Mouse (Mus musculus): ENCODE measurements around the gene Alk.

Alk gene

DNA sequence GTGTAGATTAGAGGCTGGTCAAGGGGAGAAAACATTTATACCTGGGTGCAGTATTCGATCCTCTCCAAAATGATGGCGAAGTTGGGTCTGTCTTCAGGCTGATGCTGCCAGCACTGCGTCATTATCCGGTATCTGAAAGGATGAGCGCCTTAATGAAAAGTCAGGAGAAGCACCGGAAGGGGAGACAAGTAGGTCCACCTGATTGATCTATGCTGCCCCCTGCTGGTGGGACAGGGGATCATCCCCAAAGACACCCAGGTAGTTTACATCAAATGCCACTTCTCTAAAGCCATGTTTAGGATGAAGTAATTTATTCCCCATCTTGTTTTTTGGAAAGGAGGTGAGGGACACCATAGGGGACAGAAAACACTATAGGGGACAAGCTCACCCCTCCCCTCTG is 730.4 kb downstream of the Alk start:
- DNase-seq (ENCODE audit: low spot score) = peak; percentile 70

DNA sequence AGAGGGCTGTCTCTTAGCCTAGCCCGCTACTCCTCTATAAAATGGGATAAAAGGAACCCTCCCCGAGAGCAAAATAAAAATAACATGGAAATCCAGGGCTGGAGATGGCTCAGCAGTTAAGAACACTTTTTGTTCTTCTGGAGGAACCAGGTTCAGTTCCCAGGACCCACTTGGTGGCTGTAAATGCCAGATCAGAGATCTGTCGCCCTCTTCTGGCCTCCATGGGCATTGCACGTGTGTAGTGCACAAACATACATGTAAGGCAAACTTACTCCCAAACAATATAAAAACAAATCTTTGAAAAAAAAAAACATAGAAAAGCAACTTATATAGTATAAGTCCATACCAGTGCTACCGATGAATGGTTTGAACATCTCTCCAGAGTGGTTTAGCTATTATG is 731.5 kb downstream of the Alk start:
- DNase-seq (ENCODE audit: low spot score) = peak; percentile 36

DNA sequence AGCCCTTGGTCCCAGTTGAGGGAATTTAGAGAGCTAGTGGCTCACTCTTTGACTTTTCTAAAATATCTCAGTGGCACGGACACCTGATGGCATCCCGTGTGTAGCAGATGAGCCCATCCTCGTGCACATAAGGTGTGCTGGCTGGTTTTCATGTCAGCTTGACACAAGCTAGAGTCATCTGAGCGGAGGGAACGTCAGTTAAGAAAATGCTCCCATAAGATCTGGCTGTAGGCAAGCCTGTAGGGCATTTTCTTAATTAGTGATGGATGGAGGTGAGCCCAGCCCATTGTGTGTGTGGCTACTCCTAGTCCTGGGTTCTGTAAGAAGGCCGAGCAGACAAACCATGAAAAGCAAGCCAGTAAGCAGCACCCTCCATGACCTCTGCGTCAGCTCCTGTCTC is 732.4 kb downstream of the Alk start:
- DNase-seq (ENCODE audit: low spot score) = no peak

DNA sequence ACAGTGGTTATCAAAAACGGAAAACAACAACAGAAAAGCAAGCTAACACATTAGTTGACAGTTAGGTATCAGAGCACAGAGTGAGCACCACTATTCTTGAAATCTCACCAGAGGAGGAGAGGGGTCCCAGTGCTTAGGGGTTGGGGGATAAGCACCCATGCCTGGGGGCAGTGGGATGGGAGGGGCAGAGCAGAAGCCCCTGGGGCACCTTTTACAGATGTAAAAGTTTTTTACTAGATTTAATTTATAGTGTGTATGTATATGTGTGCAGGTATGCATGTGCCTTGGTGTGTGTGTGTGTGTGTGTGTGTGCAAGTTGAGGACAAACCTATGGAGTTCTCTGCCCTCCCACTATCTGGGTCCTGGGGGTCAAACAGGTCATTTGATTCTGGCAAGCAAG is 733.8 kb downstream of the Alk start:
- DNase-seq (ENCODE audit: low spot score) = no peak

DNA sequence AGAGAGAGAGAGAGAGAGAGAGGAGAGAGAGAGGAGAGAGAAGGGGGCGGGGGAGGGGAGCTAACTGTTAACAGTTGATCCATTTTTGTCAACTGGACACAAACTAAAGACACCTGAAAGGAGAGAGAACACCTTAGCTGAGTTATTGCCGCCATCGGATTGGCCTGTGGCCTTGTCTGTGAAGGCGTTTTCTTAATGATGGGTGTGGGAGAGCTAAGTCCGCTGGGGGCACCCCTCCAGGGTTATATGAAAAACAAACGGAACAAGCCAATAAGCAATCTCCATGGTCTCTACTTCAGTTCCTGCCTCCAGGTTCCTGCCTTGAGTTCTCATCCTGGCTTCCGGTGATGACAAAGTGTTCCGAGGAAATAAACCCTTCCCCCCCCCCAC is 734.2 kb downstream of the Alk start:
- DNase-seq (ENCODE audit: low spot score) = no peak

DNA sequence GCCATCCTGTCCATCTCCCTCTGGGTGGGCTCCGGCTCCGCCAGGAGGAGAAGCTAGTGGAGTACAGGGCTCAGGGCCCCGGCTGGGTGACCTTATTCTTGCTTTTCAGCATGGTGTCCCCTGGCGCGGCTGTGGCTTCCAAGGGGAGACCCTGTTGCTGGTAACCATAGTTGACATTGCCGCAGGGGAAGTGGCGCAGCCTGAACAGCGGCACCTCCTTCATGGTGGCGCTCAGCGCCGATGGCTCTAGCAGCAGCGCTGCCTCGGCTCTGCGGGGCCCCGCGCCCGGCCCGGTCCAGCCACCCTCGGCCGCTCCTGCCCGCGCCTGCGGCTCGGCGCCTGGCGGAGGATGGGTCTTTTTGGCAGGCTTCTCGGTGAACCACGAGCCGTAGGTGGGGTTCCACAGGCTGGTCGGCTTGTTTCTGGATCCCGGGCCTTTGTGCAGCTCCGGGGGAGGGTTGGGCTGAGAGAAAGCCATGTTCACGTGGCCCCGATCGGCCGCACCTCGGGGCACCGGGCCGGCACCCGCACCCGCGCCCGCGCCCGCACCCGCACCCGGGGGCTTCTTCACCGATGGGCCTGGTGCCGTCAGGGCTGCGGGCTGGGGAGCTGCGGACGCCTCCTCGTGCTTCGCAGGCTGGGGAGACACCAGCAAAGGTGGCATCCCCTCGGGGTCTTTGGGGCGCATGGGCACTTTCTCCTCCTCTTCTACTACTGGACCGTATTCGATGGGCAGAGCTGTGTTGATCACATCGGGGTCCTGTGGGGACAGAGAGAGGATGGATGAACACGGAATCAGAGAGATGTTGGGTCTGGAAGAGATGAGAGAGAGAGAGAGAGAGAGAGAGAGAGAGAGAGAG is 734.8 kb downstream of the Alk start:
- DNase-seq (ENCODE audit: low spot score) = peak; percentile 9

DNA sequence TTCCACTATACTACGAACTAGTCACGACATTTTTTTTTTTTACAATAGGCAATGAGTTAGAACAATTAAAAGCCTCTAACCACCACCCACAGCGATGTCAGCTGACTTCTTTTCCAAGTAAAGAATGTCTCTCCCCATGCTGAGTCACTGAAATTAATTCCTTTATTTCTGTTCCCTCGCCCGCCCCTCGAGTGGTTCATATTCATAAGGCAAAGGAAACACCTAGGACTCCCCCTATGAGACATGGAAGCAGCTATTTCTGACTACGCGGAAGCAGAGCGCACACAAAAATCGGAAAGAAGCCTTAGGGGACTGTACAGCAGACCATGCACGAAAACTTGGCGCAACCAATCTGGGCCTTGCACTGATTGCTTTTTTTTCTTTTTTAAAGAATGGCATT is 735.6 kb downstream of the Alk start:
- no peak for DNase-seq (ENCODE audit: low spot score)

DNA sequence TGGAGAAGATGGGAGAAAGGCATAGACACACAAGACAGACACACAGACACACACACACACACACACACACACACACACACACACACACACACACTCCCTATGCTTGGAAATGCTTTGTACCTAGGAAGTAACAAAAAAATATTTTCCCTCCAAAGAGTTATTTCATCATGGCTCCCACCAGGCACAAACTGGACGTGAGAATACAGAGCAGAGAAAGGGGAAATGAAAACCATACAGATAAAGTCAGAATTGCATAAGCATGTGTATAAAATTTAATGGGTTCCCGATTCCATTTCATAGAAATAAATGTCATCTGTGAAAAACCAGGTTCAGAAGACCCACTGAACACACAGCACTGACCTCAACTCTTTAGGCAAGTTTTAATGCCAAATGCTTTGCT is 736.5 kb downstream of the Alk start:
- no peak for DNase-seq (ENCODE audit: low spot score)

DNA sequence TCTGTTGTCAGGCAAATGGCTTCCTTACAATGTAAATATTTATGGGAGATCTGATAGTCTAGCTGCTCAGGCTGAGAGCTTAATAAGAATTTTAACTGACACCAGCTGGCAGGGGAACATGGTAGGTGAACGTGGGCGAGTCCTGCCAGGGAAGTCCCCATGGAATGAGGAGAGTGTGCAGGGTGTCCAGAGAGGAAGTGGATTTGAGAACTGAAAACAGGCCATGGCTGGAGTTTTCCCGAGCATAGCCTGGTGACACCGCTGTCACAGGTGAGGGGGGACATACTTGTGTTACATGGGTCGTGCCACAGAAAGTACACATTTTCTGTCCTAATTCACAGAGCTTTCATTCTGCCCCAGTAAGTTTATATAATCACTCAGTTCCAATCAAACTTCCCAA is 739.0 kb downstream of the Alk start:
- DNase-seq (ENCODE audit: low spot score) = no peak

DNA sequence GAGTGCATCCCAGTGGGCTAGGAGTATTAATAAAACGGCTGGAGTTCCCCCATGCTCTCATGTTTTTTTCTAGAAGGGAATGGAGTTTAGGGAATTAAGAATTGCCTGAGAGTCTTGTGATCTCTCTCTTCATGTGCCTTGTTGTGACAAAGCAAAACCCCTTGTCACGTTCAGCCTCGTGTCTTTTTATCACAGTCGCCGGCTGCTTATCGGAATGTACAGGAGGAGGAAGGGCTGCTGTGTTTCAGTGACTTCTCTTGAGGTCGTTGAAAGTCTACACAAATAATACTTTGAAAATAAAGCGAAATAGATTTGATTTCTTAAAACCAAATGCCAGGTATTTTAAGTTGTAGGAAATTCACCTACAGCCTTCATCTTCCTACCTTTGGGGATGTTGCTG is 740.4 kb downstream of the Alk start:
- DNase-seq (ENCODE audit: low spot score) = no peak

DNA sequence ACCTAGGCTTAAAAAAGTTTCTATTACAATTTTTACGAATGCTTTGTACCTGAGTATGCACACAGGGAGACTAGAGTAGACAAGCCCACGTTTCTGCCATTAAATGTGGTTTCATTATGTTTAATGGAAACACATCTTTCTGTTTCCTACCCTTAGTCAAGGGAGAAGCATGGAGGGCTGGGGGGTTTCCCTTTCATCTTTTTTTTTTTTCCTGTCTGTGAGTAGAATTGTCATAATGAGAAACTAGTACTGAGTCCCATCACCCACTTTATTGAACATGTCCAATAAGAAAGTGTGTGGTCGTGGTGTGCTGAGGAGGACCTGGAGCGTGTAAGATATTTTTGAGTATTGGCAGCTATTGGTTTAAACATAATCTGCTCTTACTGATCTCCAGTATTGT is 741.5 kb downstream of the Alk start:
- no peak for DNase-seq (ENCODE audit: low spot score)

DNA sequence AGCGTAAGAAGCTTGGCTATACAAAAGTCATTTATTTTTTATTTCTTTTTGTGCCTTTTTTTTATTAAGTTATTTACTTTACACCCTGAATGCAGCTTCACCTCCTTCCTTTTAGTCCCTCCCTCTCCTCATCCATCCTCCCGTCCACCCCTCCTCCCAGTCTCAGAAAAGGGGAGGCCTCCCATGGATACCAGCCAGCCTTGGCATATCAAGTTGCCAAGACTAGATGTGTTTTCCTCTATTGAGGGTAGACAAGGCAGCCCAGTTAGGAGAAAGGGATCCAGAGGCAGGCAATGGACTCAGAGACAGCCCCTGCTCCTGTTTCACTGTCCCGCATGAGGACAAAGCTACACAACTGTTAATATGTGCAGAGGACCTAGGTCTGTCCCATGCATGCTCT is 742.2 kb downstream of the Alk start:
- no peak for DNase-seq (ENCODE audit: low spot score)

DNA sequence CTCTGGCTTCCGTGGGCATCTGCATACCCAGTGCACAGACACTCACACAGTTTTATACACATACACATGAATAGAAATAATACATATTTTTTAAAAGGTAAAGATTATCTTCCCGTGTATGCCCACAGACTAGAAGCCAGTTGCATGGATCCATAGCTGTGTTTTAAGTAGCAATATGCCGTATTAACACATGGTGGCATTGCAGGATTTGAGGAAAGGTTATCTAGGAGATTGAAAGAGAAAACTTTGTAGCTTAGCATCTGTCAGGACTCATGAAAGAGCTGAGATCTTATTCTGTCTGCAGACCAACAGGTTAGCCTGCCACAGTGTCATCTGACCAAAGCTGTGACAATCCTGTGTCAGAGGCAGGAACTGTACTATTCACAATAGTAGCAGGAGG is 772.5 kb downstream of the Alk start:
- no peak for DNase-seq (ENCODE audit: low spot score)

DNA sequence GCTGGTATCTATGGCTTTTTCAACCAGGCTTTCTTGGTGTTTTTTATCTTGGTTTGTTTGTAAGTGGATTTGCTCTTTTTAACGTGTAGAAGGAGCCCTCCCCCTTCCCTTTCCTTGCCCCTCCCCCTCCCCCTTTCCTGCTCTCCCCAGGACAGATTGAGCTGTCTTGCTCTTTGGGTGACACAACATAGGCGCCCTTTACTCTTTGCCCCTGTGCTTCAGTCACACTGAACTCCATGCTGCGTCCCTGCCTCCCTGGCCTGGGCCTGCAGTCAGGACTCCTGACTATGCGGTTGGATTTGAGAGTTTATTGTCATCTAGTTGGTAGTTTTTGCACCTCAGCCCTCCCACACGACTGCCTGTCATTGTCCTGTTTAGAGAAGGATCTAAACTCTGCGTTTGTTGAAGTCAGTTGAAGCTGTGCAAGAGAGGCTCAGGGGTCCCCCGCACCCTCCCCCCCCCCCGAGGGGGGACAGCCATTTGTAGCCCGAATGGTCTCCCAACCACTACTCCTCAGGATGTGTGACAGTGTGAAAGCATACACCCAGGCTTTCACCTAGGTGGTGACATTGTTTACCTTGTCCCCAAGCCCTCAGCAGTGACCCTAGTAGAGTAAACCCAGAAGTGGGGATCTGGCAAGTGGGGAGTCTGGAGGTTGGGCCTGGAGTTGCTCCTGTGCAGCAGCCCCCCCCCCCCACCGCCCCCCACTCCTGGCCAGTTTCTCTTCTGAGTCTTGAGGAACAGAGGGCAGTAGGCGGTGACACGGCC is 775.6 kb downstream of the Alk start:
- no peak for DNase-seq (ENCODE audit: low spot score)

DNA sequence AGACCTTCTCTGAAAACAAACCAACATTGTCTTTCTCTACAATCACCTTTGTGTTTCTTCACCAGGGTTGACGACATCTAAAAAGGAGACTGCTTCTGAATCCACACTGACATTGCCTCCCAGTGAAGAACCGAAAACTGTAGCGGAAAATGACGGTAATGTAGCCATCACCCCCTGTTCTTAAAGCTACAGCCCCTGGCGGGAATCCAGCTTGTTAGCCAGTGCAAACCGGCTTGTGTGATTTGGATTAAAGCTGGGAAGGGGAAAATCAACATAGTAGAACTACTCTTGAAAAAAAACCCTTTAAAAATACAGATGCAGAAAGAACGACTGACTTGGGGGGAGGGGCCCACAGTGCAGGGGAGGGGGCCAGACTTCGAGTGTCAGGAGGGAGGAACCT is 776.8 kb downstream of the Alk start:
- DNase-seq (ENCODE audit: low spot score) = no peak

DNA sequence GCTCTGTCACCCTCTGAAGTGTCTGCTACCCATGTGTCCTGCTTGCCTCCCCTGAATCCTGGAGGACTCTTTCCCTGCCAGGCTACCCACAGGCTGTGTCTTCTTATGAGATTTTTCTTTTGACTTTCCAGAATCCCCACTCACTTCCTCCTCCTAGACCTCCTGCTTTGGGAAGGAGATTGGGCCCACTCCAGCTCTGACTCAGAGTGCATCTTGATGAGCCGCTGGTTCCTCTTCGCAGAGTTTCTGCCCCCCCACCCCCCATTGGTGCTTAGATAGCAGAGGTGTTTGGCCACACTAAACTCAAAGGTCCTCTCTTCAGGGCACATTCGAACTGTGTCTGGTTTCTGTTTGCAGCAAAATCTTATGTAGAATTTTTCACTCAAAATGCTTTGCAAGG is 777.8 kb downstream of the Alk start:
- no peak for DNase-seq (ENCODE audit: low spot score)

DNA sequence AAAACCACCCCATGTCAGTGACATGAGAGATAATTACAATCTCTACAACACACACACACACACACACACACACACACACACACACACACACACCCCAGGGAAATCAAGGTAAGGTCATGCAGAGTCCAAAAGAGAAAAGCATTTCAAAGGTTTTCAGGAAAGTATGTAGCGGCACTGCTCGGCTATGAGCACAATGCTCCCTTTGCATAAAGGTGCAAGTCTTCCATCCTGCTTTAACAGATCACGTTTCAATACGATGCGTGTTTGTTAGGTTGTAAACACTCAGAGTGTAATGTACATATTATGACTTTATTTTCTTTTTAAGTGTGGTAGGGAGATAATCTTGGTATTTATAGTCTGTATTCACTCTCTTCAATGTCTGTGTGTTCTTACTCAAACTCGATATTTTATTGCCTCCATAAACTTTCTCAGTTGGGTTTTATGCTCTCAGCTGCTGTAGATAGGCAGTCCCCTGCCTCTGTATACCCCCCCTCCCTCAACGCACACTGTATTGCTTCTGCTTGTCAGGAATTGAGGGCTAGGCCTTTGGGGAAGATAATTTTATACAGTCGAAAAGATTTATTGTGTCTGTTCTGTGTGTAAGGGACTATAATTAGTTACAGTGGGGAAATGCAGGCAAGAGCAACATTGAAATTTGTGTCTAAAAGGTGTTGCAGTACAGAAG is 780.7 kb downstream of the Alk start:
- DNase-seq (ENCODE audit: low spot score) = no peak

All from testis, postnatal 14 days (tissue).